Mouse (Mus musculus) large intestine, adult 2 months (tissue): ENCODE data around the gene Fanci. TPM values are rescaled to one million over a fixed set of nuclear protein-coding genes. Genes with fewer than 3 reads are reported as not detected.

Experiments used
- DNase-seq: peaks from one replicate; pipeline ENCODE4 v3.0.0-alpha.2; 2012; ENCODE audit warnings: low read depth, low spot score
- WGBS: fragments of 180-500 bp; shearing (Covaris S2); methylation state at CpG from one replicate; pipeline ENCODE4 v1.1.7; 2018; 5-methylcytosine and 5-hydroxymethylcytosine counted together
- polyA plus RNA-seq: library from polyadenylated mRNA; depleted of rRNA; stranded (reverse); fragments of >200 nt; gene quantifications from 2 replicates; pipeline ENCODE4 v1.2.3, GENCODE M21; 2012; rRNA removed

Fanci gene
- polyA plus RNA-seq, 1 experiment: 1.3 TPM

- peak; percentile 40 for DNase-seq
- 5% methylated on average over 38 of the region's 38 CpGs for WGBS
These were observed 104.5 kb downstream of the Fanci start for GRCm38 (mm10) chr7:79495988-79496815.

DNA sequence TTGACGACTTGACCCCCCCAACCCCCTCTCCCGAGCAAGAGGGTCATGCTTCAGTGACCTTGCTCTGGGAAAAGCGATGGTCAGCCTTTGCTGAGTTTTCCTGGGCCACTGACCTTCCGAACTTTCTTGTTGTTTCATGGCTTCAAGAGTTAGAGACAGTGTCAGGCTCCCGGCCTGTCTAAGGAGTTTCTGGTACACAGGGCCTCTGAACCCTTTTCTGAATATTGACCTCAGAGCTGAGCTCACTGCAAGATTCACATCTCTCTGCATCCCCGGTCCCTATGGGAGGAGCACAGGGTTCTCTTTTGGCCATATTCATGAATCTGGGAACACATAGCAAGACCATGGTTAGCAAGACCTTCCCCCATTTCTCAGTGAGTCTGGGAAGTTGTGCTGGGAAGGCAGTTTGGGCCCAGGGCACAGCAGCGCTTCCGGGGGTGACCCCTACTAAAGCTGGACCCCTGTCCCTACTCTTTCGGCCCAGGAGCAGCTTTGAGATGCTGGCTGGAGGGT lies 105.1 kb downstream of the Fanci start:
- DNase-seq: no peak
- WGBS: 18% methylated on average over 9 of the region's 9 CpGs

DNA sequence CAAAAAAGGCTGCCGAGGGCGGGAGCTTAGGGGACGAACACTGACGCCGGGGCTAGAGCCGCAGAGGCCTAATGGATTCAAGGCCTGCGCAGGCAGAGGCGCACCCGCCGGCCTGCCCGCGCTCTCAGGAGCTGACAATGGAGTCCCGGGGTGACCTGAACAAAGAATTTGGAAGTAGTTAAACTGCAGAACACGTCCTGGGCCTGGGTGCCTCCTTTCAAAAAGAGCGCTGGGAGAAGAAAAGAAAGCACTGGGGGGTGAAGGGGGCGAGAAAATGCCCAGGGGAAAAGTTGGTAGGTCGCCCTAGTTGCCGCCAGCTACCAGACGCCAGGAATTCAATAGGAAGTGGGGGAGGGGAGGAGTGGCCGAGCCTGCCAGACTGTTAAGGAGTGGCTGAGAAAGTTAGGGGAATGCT lies 106.0 kb downstream of the Fanci start:
- WGBS: 13% methylated on average over 20 of the region's 20 CpGs
- no peak for DNase-seq

- 11% methylated on average over 6 of the region's 6 CpGs for WGBS
These were observed 106.6 kb downstream of the Fanci start for GRCm38 (mm10) chr7:79498356-79498755.

GRCm38 (mm10) chr7:79498965-79499595 lies 107.4 kb downstream of the Fanci start:
- WGBS: 3% methylated on average over 35 of the region's 35 CpGs
- DNase-seq: no peak

More at GRCm38 (mm10) chr7:79498356-79498755, 106.6 kb downstream of the Fanci start:
- DNase-seq: no peak

Other genes starting within 250 kb of the Fanci start
- gene Mfge8, start 242.9 kb upstream of the Fanci start, polyA plus RNA-seq: 183 and 218 TPM in 2 replicates
- gene Abhd2, start 118.7 kb upstream of the Fanci start, polyA plus RNA-seq: 34.0 and 65.9 TPM in 2 replicates
- 0.05 TPM in 1 of 2 replicates, not detected in the other for gene Rlbp1, start 4.9 kb upstream of the Fanci start, polyA plus RNA-seq
- 33.1 and 39.0 TPM in 2 replicates for gene Polg, start 74.4 kb downstream of the Fanci start, polyA plus RNA-seq
- gene Rhcg, start 225.7 kb downstream of the Fanci start, polyA plus RNA-seq: 0.06 and 0.07 TPM in 2 replicates